Mouse (Mus musculus): ENCODE measurements at regions not wholly inside any gene's neighbourhood (a gene's known extent, or its start where the extent isn't known, plus 50 kb on each side); places are given as distances from the start of the nearest gene placed in this dataset.

GRCm38 (mm10) chr15:7716188-7716587, 94.5 kb upstream of the Gdnf start:
- Histone ChIP-seq H3K4me3 (no peak overlapping the region), H3K27ac (replicated peaks) (no peak overlapping the region), H3K4me1 (no peaks in the 10 kb centered on the region), H3K9me3 (no peaks in the 10 kb centered on the region), H3K27me3 (no peaks in the 10 kb centered on the region), H3K36me3 (no peaks in the 10 kb centered on the region), H3K9ac (replicated peaks) (no peak overlapping the region), H3K4me2 (replicated peaks) (no peak overlapping the region)
- 88% methylated on average over 1 of the region's 1 CpGs for WGBS
- no peak for ATAC-seq (ENCODE audit: low FRiP score, low read depth)

DNA sequence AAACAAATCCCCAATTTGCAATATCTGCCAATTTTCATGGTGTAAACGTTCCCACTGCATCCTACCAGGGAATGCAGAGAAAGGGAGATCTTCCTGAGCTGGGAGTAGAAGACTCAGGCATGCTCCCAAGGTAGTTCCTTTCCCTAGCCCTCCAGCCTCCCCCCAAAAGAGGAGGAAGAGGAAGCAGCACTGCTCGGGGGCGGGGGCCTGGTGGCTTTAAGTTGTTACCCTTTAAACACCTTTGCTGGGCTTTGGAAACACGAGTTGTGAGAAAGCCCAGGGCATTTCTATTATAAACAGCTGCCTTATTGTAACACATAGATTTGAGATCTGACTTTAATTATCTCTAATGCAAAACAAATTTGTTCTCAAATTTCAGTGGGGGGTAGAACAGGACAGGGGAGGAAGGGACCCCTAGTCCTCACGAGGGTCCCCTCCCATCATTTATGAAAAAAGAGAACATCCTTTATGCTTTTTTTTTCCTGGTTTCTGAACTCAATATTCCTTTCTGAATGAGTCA, 87.4 kb upstream of the Gdnf start:
- H3K9me3 ChIP-seq, result no peaks in the 10 kb centered on the region
- H3K4me3 ChIP-seq, result no peak overlapping the region
- H3K27me3 ChIP-seq, result no peaks in the 10 kb centered on the region
- no peaks in the 10 kb centered on the region for H3K4me1 ChIP-seq
- WGBS, result 59% methylated on average over 5 of the region's 5 CpGs
- H3K27ac ChIP-seq (replicated peaks), result no peak overlapping the region
- no peak for ATAC-seq (ENCODE audit: low FRiP score, low read depth)
- H3K9ac ChIP-seq (replicated peaks), result no peak overlapping the region
- no peak overlapping the region for H3K4me2 ChIP-seq (replicated peaks)
- no peaks in the 10 kb centered on the region for H3K36me3 ChIP-seq

GRCm38 (mm10) chr15:7723770-7724169, 86.9 kb upstream of the Gdnf start:
- H3K27me3 ChIP-seq, result no peaks in the 10 kb centered on the region
- no peak for ATAC-seq (ENCODE audit: low FRiP score, low read depth)
- WGBS, result 80% methylated on average over 2 of the region's 2 CpGs

DNA sequence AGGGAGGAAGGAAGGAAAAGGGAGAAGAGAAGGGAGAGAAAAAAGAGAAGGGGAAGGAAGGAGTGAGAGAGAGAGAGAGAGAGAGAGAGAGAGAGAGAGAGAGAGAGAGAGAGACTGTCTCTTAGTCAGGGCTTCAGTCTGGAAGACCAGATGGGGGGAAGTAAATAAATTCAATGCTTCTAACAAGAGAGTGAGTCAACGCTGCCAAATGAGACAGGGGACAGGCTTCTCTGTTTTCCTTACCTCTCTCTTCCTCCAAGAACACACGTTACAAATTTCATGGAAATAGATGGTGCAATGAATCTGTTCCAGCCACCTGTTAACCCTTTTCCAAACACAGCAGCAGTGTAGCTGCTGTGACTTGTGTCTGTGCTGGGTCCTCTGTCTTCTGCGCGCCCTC, 85.1 kb upstream of the Gdnf start:
- H3K4me2 ChIP-seq (replicated peaks), result no peak overlapping the region
- no peak overlapping the region for H3K27ac ChIP-seq (replicated peaks)
- no peak overlapping the region for H3K4me3 ChIP-seq
- no peaks in the 10 kb centered on the region for H3K9me3 ChIP-seq
- no peak overlapping the region for H3K9ac ChIP-seq (replicated peaks)
- no peaks in the 10 kb centered on the region for H3K36me3 ChIP-seq
- WGBS, result 80% methylated on average over 4 of the region's 4 CpGs
- H3K27me3 ChIP-seq, result no peaks in the 10 kb centered on the region
- H3K4me1 ChIP-seq, result no peaks in the 10 kb centered on the region
- no peak for ATAC-seq (ENCODE audit: low FRiP score, low read depth)

More at GRCm38 (mm10) chr15:7723770-7724169, 86.9 kb upstream of the Gdnf start:
- Histone ChIP-seq H3K36me3 (no peaks in the 10 kb centered on the region), H3K9me3 (no peaks in the 10 kb centered on the region), H3K4me1 (no peaks in the 10 kb centered on the region), H3K4me2 (replicated peaks) (no peak overlapping the region), H3K4me3 (no peak overlapping the region), H3K27ac (replicated peaks) (no peak overlapping the region), H3K9ac (replicated peaks) (no peak overlapping the region)

DNA sequence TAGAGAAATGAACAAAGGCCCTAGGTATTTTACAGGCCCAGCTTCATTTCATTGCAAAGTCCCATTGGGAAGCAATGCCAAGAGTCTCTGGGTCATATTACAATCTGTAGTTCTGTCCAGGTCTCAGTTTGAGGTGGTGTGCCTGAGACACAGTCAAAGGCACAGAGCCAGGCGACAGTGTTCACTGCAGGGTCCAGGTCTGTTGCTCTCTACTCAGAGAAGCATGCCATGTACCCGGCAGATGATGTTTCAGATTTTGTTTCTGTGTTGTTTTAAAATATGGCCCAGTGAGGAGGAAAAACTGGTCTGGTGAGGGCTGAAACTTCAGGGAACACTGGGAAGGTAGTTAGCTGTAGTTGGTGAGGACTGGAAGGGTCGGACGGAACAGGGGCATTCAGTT, 63.1 kb upstream of the Gdnf start:
- Histone ChIP-seq H3K27me3 (no peaks in the 10 kb centered on the region), H3K27ac (replicated peaks) (no peak overlapping the region), H3K9ac (replicated peaks) (no peak overlapping the region), H3K4me1 (no peaks in the 10 kb centered on the region), H3K4me3 (no peak overlapping the region), H3K4me2 (replicated peaks) (no peak overlapping the region), H3K36me3 (no peaks in the 10 kb centered on the region), H3K9me3 (no peaks in the 10 kb centered on the region)
- no peak for ATAC-seq (ENCODE audit: low FRiP score, low read depth)
- WGBS, result 84% methylated on average over 4 of the region's 4 CpGs

- WGBS, result 92% methylated on average over 5 of the region's 5 CpGs
- no peaks in the 10 kb centered on the region for H3K9me3 ChIP-seq
- no peak overlapping the region for H3K9ac ChIP-seq (replicated peaks)
- no peaks in the 10 kb centered on the region for H3K4me1 ChIP-seq
- H3K4me2 ChIP-seq (replicated peaks), result no peak overlapping the region
- H3K27me3 ChIP-seq, result no peaks in the 10 kb centered on the region
- no peak overlapping the region for H3K27ac ChIP-seq (replicated peaks)
- no peak overlapping the region for H3K4me3 ChIP-seq
- no peak for ATAC-seq (ENCODE audit: low FRiP score, low read depth)
- H3K36me3 ChIP-seq, result no peaks in the 10 kb centered on the region
These were observed 60.2 kb upstream of the Gdnf start for GRCm38 (mm10) chr15:7750441-7750840.
